Mouse (Mus musculus) R1 (cell line): Measurements from ENCODE around the gene Irf2bpl.

Experiments used
- DNase-seq: peaks from one replicate; pipeline ENCODE4 v3.0.0-alpha.2; 2018; ENCODE audit warnings: low read depth, low spot score

Gene Irf2bpl

DNA sequence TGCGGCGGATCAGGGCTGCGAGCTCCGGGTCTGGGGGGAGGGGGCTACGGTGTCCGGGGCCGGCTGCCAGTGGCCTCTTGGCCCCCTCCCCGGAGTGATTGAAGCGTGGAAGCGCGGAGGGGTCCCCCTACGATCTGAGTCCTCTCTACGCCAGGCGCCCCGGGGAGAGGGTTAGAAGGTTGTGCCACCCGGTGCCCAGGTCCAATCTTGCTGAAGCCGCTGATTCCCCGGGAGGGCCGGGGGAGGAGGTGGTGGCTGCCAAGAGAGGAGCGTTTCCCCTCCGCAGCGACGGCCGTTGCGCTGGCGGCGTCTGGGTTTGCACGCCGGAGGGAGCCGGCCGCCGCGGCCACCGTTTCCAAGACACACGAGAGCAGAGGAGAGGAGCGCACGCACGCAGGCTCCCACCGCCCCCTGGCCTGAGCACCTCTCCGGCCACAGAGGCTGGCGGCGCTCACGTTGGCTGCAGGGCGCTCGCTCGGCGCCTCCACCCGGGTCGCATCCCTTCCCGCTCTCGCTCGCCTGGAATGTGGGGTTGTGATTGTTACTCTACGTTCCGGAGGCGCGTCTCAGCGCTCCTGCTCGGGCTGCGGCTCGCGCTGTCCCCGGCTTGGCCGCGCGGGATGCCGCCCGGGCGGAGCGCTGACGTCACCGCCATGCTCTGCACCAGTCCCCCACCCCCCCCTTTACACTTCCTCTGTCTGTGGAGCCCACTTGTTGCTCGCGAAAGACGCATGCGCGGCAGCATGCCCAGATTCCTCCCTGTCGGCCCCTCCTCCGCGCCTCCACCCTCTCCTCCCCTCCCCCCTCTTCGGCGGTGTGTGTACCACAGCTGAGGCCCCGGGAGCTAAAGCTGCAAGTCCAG lies at the start of gene Irf2bpl:
Gene Irf2bpl, minus strand, starts transcription at position 602 of the 862 bp plus-strand sequence.
- peak; percentile 100 for DNase-seq

DNA sequence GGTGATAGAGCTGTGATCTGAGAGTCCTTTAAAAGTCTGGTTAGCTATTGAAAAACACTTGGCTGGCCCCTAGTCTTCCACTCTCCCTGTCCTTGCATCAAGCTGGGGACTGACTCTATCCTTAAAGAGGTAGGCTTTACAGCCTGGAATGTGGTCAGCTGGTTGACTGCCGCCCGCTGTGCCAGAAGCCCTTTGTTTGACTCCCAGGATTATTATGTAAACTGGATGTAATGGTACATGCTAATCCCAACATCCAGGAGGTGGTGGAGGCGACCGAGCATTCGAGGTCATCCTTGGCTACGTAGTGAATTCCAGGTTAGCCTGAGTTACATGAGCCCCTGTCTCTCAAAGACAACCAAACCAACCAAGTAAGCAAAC lies 48.0 kb upstream of the Irf2bpl start:
- DNase-seq = peak; percentile 98

DNA sequence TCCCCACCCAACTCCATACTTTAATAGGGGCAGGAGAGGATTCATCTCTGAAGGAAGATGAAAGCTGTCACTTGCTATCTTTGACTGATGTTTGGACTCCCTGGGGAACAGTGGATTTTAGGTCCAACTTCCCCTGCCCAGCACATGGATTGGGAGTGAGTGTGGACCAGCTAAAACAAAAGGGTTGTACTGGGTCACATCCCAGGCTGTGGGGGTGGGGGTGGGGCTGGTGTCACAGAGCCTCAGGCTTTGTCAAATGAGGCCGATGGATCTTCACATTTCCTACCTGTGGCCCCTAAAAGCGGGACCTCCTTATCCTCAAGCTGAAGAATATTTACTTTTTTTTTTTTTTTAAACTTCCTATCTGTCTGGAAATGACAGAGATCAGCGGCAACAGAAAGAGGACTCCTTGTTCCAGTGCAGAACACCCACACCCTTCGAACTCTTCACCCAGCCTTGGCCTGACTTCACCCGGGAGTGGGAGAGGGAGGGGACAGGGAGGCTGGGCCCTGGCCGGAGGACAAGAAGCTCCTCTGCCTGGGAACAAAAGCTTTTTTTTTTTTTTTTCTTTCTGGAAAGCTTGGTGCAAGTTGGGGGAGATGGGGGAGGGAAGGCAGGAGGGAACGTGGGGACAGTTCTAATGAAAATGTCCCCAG lies 47.4 kb upstream of the Irf2bpl start:
- DNase-seq = no peak

- peak; percentile 84 for DNase-seq
Observed at GRCm38 (mm10) chr12:86930934-86931729, 46.5 kb upstream of the Irf2bpl start.

DNA sequence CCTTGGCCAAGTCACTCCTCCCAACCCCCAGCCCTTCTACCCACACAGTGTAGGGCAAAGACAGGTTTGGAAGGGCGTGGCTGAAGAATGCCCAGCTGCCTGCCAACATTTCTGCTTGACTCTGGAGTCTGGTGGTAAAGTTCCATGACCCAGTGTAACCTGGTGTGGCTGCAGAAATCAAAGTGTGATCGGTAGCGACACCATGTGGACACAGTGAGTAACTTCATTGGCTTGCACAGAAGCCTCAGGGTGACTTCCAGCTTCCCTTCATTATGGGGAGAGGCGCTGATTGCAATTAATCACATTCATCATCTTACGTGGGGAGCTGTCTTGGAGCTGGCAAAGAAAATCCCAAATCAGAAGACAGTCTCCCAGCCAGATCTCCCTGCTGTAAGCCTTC lies 39.2 kb upstream of the Irf2bpl start:
- peak; percentile 89 for DNase-seq

GRCm38 (mm10) chr12:86918983-86919722 lies 34.6 kb upstream of the Irf2bpl start:
- peak; percentile 68 for DNase-seq

GRCm38 (mm10) chr12:86918361-86918967 lies 33.9 kb upstream of the Irf2bpl start:
- DNase-seq = peak; percentile 72

DNA sequence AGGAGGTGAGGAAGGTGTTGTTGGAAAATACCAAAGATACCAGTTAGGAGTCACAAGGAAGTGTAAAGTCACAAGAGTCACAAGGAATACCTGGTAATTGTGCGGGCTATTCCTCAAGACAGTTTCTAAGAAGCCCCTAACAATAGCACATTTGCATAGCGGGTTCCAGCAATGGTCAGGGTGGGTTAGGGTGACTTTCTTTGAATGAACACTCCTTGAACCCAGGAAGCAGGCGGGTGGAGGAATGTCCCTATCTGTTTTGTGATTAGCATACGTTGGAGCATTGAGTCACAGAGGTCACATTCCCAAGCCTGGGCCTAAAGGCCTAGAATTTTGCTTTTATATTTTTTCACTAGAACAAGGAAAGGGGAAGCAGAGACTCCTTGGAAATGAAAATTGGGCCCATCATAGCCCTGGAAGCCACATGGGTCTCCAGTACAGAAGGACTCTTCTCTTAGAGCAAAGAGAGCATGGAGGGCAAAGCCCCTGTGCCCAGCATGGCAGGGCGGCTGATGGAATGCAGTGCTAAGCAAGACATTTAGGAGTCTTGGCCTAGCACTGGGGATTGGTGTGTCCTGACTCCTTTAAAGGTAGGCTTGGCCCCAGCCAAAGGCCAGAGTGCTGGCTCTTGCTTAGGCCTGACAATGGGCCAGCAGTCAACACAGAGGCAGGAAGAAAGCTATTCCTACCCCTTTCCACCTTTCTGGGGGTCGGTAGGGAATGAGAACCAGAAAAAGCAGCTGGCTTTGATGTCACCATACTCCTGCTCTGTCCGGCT lies 32.4 kb upstream of the Irf2bpl start:
- DNase-seq = peak; percentile 86

DNA sequence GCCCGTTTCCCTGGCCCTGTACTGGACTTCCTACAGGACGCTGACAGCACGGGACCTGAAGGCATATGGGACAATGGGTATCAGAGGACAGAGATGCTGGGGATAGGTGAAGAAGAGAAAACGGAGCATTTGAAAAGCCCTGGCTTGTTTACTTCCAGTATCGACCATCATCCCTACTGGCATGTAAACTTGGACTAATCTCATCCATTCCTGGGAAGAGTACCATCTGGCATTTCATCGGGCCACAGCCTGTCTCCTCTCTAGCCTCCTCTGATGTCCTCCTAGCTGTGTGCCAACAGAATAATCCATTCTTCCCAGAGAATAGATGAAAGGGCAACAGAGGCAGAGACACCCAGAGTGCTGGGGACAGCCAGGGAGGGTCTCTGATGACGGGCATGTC lies 31.0 kb upstream of the Irf2bpl start:
- DNase-seq = no peak

- DNase-seq = no peak
Observed at GRCm38 (mm10) chr12:86914756-86915155, 30.2 kb upstream of the Irf2bpl start.

GRCm38 (mm10) chr12:86914351-86914750 lies 29.8 kb upstream of the Irf2bpl start:
- DNase-seq = no peak

GRCm38 (mm10) chr12:86912335-86913093 lies 27.9 kb upstream of the Irf2bpl start:
- peak; percentile 96 for DNase-seq

DNA sequence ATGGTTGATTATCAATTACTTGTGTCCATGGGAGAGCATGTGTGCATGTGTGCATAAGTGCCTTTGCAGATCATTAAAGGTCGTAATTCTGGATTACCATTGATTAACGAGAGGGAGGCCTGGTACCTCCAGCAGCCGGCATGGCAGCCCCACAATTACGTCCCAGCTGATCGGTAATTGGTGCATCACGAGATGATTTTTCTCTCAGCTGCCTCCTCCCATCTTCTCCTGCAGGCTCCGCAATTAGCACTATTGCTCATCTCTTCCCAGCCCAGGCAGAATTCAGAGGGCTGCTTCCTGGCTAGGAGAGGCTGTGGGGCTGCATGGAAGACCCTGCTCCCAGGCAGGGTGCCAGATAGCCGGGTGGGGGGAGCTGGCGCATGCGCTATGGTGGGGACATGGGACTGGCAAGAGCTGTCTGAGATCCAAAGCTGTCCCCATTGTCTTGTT lies 26.9 kb upstream of the Irf2bpl start:
- peak; percentile 84 for DNase-seq

DNA sequence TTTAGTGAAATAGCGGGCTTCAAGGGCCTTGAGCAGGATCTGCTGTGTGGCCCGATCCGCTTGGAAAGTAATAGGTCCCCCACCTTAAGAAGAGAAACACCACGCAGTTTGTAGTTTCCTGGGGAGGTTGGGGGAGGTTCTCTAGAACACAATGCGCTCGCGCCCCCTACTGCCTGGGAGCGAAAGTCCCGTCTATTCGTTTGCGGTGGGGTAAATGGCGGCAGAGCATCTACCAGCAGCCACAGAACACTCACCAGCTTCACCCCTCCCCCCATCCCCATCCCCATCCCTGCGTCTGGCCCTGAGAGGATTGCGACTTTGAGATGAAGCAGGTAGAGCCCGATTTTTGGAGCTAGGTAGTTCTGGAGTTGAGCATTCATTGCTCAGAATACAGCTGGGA lies 21.8 kb upstream of the Irf2bpl start:
- peak; percentile 94 for DNase-seq

GRCm38 (mm10) chr12:86905876-86906275 lies 21.3 kb upstream of the Irf2bpl start:
- no peak for DNase-seq

DNA sequence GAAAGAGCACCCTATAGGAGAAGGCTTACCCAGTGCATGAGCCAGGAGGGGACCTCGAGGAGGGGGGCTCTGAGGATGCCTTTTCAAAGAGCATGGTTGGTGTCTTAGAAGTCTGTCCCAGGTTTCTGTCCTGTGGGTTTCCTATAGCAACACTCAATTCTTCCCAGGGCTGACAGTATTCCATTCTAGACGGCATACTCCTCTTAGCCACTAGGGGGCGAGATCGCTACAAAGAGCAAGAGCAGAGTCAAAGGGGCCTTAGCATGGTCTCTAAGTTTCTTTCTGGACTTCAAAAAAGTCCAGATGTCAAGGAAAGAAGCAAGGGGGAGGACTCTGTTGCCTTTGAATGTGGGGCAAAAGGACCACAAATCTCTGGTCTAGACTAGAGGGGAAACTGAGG lies 20.6 kb upstream of the Irf2bpl start:
- DNase-seq = peak; percentile 92

GRCm38 (mm10) chr12:86903828-86904806 lies 19.5 kb upstream of the Irf2bpl start:
- DNase-seq = peak; percentile 85
